Mouse (Mus musculus) Patski (cell line): ENCODE results near the gene Taf5l. TPM values are rescaled to one million over a fixed set of nuclear protein-coding genes. Genes with fewer than 3 reads are reported as not detected.

Source experiments
- ATAC-seq: fragments of 100-300 bp; one replicate; pipeline ENCODE4 v1.8.0; 2021
- CTCF ChIA-PET: fragments of 350-600 bp; sonication (Branson Sonifier 250); formaldehyde crosslinking; loops from one replicate; lab custom pipeline; 2022; ENCODE audit warnings: inconsistent platforms; lab: Charles Lee
- POLR2A ChIA-PET: fragments of 350-600 bp; sonication (Branson Sonifier 250); formaldehyde crosslinking; loops from one replicate; lab custom pipeline; 2022; ENCODE audit warnings: antibody characterized with exemption, inconsistent platforms; lab: Charles Lee
- DNase-seq: peaks from one replicate; pipeline ENCODE4 v3.0.0-alpha.2; 2011; ENCODE audit warnings: low read depth, low spot score
- H3K27me3 ChIP-seq: fragments of 371-371 bp; one replicate; pipeline ENCODE4 v1.5.1; 2021
- CTCF ChIP-seq: fragments of 100-300 bp; IDR thresholded peaks from one replicate; pipeline ENCODE4 v1.5.1; 2021
- in situ Hi-C: fragments of 300-500 bp; cut with MboI; formaldehyde crosslinking; loops from 3 replicates; pipeline ENCODE4 v1.11.1; 2018; ENCODE audit warnings: low pct_unique_long_range_greater_than_20kb, mixed read lengths
- polyA plus RNA-seq: library from polyadenylated mRNA; unstranded; gene quantifications from one replicate; pipeline ENCODE4 v1.2.3, GENCODE M21; 2021

The Taf5l gene
- polyA plus RNA-seq = 28.6 TPM

DNA sequence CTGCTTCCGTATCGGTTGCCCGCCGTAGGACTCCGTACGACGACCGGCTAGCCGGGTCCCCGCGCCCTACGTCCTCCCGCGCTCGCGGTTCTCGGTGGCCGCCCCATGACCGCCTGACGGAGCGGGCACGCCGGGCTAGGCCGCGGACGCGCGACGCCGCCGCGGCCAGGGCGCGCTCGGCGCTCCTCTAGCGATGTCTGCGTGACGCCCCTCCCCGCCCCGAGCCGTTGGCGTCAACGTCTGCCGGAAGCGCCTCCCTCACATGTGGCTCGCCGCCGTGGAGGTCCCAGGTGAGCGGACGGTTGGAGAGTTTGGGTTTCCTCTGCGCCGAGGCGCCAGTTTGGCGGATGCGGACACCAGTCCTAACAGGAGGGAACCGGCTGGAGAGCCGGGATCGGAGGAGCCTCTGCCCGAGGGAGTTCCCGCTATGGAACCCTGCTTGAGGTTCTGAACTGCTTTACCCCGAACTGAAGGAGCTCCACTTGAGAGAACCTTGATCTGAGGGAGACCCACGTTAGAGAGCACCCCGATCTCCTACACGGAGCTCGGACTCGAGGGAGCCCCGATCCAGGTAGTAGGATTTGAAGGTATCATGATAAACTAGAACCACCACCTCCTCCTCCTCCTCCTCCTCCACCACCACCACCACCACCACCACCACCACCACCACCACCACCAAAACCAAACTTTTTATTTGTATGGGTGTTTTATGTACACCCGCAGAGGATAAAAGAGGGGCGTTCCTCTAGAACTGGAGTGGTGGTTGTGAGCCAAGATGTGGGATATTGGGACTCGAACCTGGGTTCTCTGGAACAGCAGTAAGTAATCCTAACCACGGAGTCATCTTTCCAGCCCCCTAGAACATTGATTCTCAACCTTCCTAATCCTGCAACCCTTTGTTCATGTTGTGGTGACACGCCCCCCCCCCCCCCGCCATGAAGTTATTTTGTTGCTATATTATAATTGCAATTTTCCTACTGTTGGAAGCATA lies at the start of gene Taf5l, which contains the start of gene Urb2:
TSS of gene Taf5l (minus strand) at position 161 of the 991 bp plus-strand sequence.
TSS of gene Urb2 (plus strand) at position 272 of the 991 bp plus-strand sequence.
- TF ChIP-seq CTCF = no peak
- POLR2A ChIA-PET = no interaction called here
- no peak for DNase-seq
- in situ Hi-C loops = no loop called here
- ATAC-seq = peak; percentile 73
- H3K27me3 ChIP-seq = no peaks in the 10 kb centered on the region
- CTCF ChIA-PET = interaction anchor here (1.2 kb wide), 1 partner anchor 13 kb away, joined by 3 read pairs; no protein-coding TSS in a partner anchor

DNA sequence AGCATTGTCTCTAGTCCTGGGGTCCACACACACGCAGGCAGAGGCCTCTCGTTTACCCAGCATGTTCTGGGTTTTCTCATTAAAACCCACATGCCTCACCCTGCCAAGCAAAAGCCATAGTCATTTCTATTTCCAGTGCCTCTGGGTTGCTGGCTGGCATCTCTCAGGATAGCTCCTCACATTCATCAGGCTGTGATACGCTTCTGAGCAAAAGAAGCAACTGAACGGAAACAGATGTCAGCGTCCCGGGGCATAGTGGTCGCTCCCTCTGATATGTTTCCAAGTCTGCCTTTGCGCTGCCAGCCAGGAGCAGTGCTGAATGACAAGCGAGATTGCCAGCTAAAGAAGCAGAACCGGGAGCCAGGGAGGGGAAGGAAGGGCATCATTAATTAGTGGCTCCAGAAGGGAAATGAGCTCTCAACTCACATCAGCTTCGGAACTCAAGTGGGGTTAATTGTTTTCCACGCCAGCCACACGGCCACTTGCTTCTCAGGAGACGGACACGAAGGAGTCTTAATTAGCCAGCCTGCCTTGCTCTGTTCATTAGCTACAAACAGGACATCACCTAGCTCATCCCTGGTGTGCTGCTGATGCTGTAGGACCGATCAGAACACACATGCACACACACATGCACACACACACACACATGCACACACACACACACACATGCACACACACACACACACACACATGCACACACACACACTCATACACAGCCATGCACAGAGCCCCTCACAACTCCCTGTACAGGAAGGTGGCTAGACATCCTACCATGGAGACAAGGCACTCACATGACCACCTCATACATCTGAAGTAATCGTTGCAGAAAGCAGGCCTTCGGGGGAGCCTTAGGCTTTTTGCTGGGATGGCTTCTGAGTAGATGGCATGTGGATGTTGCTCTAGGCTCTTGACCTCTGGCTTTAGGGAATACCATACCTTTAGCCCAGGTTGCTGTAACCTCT lies 49.4 kb upstream of the Taf5l start:
- POLR2A ChIA-PET = interaction anchor here (0.5 kb wide), 1 partner anchor 247 kb away, joined by 3 read pairs; no protein-coding TSS in a partner anchor
- ATAC-seq = no peak
- CTCF ChIA-PET = interaction anchor here (0.9 to 1.3 kb wide), 3 partner anchors 15 to 277 kb away, joined by 3 to 4 read pairs (median 3); no protein-coding TSS in a partner anchor
- no peaks in the 10 kb centered on the region for H3K27me3 ChIP-seq
- in situ Hi-C loops = no loop called here
- no peak for DNase-seq
- TF ChIP-seq CTCF = no peak

DNA sequence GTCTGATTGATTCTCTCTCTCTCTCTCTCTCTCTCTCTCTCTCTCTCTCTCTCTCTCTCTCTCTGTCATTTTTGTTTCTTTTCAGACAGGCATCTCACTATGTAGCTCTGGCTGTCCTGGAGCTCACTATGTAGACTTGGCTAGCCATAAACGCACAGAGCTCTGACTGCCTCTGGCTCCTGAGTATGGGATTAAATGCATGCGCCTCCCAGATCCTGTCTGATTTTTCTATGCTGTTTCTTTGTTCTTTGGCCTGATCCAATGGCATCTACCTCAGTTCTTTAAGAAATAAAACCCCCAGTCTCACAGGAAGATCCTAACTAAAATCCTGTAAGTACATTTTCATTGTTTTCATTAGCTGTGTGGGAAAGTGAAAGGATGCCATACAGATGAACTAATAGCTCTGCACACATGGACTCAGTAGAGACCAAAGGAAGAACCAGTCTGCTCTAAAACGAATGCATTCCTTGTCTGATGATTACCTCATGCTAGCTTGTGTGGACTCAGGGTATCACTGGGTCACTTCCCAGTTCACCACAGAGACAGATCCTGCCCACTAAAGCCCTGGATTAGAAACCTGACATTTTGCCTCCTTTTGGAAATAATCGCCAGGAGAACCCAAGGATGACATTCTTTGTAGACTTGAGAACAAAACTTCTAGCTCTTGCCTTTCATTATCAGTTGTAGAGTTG lies 46.0 kb upstream of the Taf5l start:
- no peak for TF ChIP-seq CTCF
- in situ Hi-C loops = no loop called here
- ChIA-PET CTCF (interaction anchor here (1.1 to 1.8 kb wide), 6 partner anchors 11 to 284 kb away, joined by 3 to 10 read pairs (median 3); no protein-coding TSS in a partner anchor), POLR2A (interaction anchor here (0.7 to 1.5 kb wide), 2 partner anchors 211 to 277 kb away, joined by 3 to 4 read pairs; no protein-coding TSS in a partner anchor)
- peak; percentile 84 for DNase-seq
- H3K27me3 ChIP-seq = no peaks in the 10 kb centered on the region
- peak; percentile 82 for ATAC-seq

DNA sequence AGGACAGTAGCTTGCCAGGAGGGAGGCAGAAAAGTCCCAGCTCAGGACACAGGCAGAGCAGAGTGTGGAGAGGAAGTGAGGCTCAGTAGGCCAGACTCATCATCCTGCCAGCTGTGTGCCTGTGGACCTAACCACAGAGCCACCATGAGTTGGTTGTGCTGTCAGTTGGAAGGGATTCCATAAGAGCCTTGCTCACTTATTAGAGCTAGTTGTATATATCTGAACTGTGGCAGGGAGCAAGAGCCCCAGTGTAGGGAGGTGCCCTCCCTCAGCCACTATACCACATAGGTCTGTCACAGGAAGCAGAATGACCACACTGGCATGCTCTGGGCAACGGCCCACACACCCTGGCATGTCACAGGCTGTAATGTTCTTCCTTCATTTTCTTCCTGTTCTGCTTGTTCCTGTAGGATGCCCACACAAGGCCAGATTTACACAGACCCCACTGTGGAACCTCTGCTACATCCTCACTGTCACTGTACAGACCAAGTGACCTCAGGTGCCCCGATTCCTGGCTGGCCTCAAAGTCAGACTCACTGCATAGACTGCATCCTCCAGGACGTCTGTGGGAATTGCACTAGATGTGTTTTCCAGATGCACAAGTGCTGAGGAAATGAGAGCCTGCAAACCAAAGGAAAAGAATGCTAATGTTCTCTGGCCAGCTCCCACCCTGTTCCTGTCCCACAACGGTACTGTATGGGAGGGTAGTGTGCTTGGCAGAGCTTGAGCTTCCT lies 45.3 kb upstream of the Taf5l start:
- in situ Hi-C loops = no loop called here
- ChIA-PET CTCF (interaction anchor here (1.1 to 1.8 kb wide), 5 partner anchors 8 to 285 kb away, joined by 3 to 10 read pairs (median 3); no protein-coding TSS in a partner anchor), POLR2A (interaction anchor here (0.7 kb wide), 1 partner anchor 212 kb away, joined by 4 read pairs; no protein-coding TSS in a partner anchor)
- ATAC-seq = no peak
- no peaks in the 10 kb centered on the region for H3K27me3 ChIP-seq
- no peak for DNase-seq
- TF ChIP-seq CTCF = no peak

DNA sequence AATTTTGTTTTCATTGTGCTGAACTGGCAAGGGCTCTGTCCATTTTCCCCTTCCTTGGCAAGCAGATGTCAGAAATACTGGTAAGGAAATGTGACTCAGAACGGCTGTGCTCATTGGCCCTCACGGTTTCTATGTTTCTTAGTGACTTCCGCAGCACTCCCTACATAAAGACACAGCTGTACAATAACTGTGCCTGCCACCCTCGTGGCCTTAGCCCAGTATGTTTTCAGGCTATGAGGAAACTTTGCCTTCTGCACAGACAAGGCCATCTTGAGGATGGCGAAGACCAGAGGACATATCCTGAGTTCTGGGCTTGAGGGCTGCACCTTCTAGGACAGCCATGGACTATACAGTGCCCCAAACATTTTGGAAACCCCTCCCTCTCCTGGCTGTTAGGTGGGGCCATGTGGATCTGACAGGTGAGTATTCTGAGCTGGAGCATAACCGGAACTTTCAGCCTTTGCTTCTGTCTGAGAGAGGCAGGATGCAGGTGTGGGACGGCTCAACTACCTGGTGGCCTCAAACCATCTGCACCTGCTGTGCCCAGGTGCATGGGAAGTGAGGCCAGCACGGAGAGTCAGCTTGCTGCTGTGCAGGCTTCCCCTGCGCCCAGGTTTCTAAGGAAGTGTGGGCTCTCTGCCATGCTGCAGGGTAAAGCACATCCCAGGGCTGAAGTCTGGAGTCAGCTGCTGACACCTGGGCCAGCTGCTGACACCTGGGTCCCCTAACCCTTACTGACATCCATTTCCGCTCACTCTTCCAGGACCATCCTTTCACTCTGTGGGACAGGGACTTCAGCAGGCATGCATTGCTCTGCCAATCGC lies 35.8 kb upstream of the Taf5l start:
- ATAC-seq (no peak), DNase-seq (no peak)
- POLR2A ChIA-PET = no interaction called here
- TF ChIP-seq CTCF = no peak
- in situ Hi-C loops = no loop called here
- CTCF ChIA-PET = no interaction called here
- H3K27me3 ChIP-seq = no peaks in the 10 kb centered on the region

DNA sequence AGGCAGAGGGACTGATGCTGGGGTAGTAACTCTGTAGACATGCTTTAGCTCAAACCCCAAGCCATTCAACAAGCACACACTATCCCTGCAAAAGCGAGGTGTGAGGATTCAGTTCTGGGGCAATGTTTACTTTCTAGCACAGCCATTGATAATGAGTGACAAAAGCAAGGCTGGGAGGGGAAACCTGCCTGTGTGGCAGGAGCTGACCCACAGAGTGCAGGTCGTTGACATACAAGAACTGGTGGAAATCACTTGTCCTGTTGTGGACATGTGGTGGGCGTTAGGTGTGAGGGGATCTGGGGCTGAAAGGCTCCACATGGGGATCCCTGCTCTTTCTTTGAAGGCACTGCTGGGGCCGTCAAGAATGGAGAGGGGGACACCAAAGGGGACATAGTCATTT lies 31.4 kb upstream of the Taf5l start:
- DNase-seq = no peak
- no peaks in the 10 kb centered on the region for H3K27me3 ChIP-seq
- ChIA-PET POLR2A (interaction anchor here (0.6 kb wide), 1 partner anchor 255 kb away, joined by 3 read pairs; no protein-coding TSS in a partner anchor), CTCF (interaction anchor here (0.9 to 7.9 kb wide), 3 partner anchors 15 to 295 kb away, joined by 3 to 62 read pairs (median 10); no protein-coding TSS in a partner anchor)
- no peak for ATAC-seq
- in situ Hi-C loops = loop anchor here (5.0 kb wide), 2 partner anchors 180 to 295 kb away; partner anchors contain the start of gene Galnt2
- no peak for TF ChIP-seq CTCF

DNA sequence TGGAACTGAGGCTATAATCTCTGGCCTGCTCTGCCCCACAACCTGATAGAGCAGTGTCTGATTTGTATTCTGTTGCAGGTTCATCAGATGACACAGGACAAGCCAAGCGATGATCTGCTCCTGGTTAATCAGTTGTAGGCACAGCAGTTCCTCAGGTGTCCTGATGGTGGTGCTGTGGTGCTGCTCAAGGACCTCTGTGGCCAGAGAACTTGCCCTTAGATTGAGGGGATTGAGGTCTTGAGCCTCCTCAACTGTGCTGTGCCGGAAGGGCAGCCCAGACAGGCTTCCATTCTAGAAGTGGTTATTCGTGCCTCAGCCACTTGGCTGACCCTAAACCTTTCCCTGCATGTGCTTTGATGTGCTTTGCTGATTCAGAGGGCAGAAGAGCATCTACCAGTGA lies 30.9 kb upstream of the Taf5l start:
- CTCF ChIA-PET = interaction anchor here (2.2 to 7.9 kb wide), 2 partner anchors 15 to 295 kb away, joined by 10 to 62 read pairs; no protein-coding TSS in a partner anchor
- ATAC-seq (no peak), DNase-seq (no peak)
- in situ Hi-C loops = loop anchor here (5.0 kb wide), 2 partner anchors 180 to 295 kb away; partner anchors contain the start of gene Galnt2
- TF ChIP-seq CTCF = peak; percentile 98
- POLR2A ChIA-PET = no interaction called here
- no peaks in the 10 kb centered on the region for H3K27me3 ChIP-seq

DNA sequence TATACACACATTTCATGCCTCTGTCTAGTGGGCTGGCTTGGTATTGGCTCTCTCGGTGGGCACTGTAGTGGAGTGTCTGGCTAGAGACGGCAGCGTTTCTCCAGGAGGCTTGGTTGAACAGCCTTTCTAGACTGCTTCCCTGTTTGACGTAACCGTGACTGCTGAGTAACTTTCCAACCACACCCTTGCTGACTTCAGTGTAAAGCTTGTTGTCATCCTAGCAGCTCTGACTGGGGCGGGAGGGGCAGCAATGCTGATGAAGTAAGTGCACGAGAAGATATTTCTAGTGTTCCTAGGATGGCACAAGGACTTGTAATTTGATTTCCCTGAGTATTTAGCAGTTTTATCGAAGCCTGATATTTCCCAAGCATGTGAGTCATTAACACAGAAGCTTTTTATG lies 24.7 kb upstream of the Taf5l start:
- ChIA-PET POLR2A (no interaction called here), CTCF (no interaction called here)
- no peak for DNase-seq
- no peaks in the 10 kb centered on the region for H3K27me3 ChIP-seq
- no peak for TF ChIP-seq CTCF
- ATAC-seq = no peak
- in situ Hi-C loops = no loop called here
